20 mouse cellular contexts compared by ENCODE assay signal in the genomic region with DNA sequence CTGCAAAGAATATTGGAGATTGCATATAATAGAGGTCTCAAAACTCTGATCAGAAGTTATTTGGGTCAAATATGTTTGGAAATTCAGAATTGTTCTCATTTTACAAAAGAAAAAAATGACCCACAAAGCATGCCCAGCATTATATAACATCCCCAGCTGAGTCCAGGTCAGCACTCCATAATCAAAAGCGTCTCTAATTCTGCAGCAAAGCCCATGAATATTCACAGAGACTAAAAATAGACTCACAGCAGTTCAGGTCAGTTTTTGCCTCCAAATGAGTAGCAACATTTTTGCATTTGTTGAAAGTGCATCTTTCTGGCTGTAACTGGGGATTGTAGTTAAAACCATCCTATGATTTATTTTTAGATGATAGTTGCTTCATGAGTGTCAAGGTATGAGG.
"Had no signal": no experiment of that assay in that cellular context is flagged by ENCODE, and none has a peak within 500 bp of the region (broad histone marks: within the 10 kb centered on the region; RNA-seq: fewer than 3 reads in every experiment).

No protein-coding gene starts in this region.

- H3K4me3 ChIP-seq: layer of hippocampus, adult 2 months; limb, embryonic 12.5 days; limb, embryonic 15.5 days; midbrain, embryonic 15.5 days; myocyte; neural tube, embryonic 13.5 days had no signal

- DNase-seq: kidney, adult 2 months; kidney, postnatal 25 days; layer of hippocampus, adult 9-11 months; left cerebral cortex, postnatal 4 days; liver, postnatal 0 days; lung, embryonic 14.5 days; right cerebral cortex, adult 18-20 months; right cerebral cortex, postnatal 14 days; right cerebral cortex, postnatal 4 days; thymus, postnatal 25 days had no signal

- H3K27ac ChIP-seq: kidney, postnatal 0 days; layer of hippocampus, adult 2 months; limb, embryonic 12.5 days; limb, embryonic 15.5 days; liver, embryonic 14.5 days; macrophage; midbrain, embryonic 15.5 days; neural tube, embryonic 13.5 days; stomach, postnatal 0 days had no signal
